ENCODE assay signal across 9 mouse cellular contexts in genomic region chr13:59834786-59835452, GRCm38 (mm10). TPM values are rescaled to one million over a fixed set of nuclear protein-coding genes. Genes with fewer than 3 reads are reported as not detected.
DNase-seq lines count a peak whose midpoint lies in the region; ATAC-seq lines count a peak whose summit lies in the region.
"Had no signal": no experiment of that assay in that cellular context is flagged by ENCODE, and none has a peak within 500 bp of the region (broad histone marks: within the 10 kb centered on the region; RNA-seq: fewer than 3 reads in every experiment).

No protein-coding gene starts in this region.

- peak; percentile 58 for DNase-seq in left cerebral cortex, adult 11 months (ENCODE audit: low spot score)
- no peak for DNase-seq in left cerebral cortex, postnatal 4 days
- DNase-seq in embryonic facial prominence, embryonic 14.5 days (ENCODE audit: low spot score): peak; percentile 38
- peak; percentile 47 to 71 for DNase-seq in left cerebral cortex, adult 18-20 months (ENCODE audit: low spot score in 2 of 2)
- no peak for DNase-seq in cerebellum, adult 11 months
- no peak for DNase-seq in ovary, postnatal 10 days (ENCODE audit: low spot score)

- H3K9me3 ChIP-seq in embryonic facial prominence, embryonic 14.5 days (ENCODE audit: control insufficient read depth, low read length): no peaks in the 10 kb centered on the region

- H3K27me3 ChIP-seq in embryonic facial prominence, embryonic 14.5 days (replicated peaks; ENCODE audit: control insufficient read depth, insufficient read depth, low read length): no peaks in the 10 kb centered on the region

- no peaks in the 10 kb centered on the region for H3K4me1 ChIP-seq in embryonic facial prominence, embryonic 14.5 days (ENCODE audit: control insufficient read depth, insufficient read depth, low read length)

- no peak overlapping the region for H3K4me3 ChIP-seq in embryonic facial prominence, embryonic 14.5 days (ENCODE audit: low read depth, low read length)

- H3K36me3 ChIP-seq in embryonic facial prominence, embryonic 14.5 days (ENCODE audit: control insufficient read depth, insufficient read depth, low read length): no peaks in the 10 kb centered on the region

- intact Hi-C loops in left cerebral cortex, postnatal 4 days (cut with DNase I): no loop called here

- H3K27ac ChIP-seq in embryonic facial prominence, embryonic 14.5 days (replicated peaks; ENCODE audit: low read depth, low read length): 0 out of 2 replicates have a peak overlapping the region, but pooled peaks have one; percentile 21

- H3K4me2 ChIP-seq in embryonic facial prominence, embryonic 14.5 days (ENCODE audit: low read depth, low read length): no peak overlapping the region

- 44% methylated on average over 4 of the region's 4 CpGs for WGBS in embryonic facial prominence, embryonic 14.5 days

- H3K9ac ChIP-seq in embryonic facial prominence, embryonic 14.5 days (ENCODE audit: low read depth, low read length): no peak overlapping the region

- ATAC-seq in embryonic facial prominence, embryonic 14.5 days (ENCODE audit: low read depth): peak; percentile 36; the same call in 1 of the 2 replicates
- peak; percentile 67 for ATAC-seq in megakaryocyte progenitor cell, adult 5-6 weeks (replicated peaks; ENCODE audit: poor library complexity)
- ATAC-seq in CD4-positive, CD25-positive, alpha-beta regulatory T cell, adult 4 months: no peak

RNA-seq across cellular contexts. Expression of gene Tut7, which starts 12.0 kb away (rescaled TPM):
- total RNA-seq in left cerebral cortex, postnatal 4 days (2021): 10 to 100 TPM; 66.2 to 70.8 TPM
- 41.6 and 43.5 TPM in 2 replicates for polyA plus RNA-seq in embryonic facial prominence, embryonic 14.5 days (2014; fragmentation: Nextera tagmentation; extraction: Ambion mirVana)
- 10 to 100 TPM; 53.5 to 60.4 TPM for total RNA-seq in left cerebral cortex, adult 18-20 months (2021)
- total RNA-seq in megakaryocyte progenitor cell, adult 5-6 weeks (2015): 55.9 and 65.0 TPM in 2 replicates
- total RNA-seq in megakaryocyte progenitor cell, adult 5-6 weeks (2017): 73.9 and 127 TPM in 2 replicates
- polyA plus RNA-seq in CD4-positive, CD25-positive, alpha-beta regulatory T cell, adult 4 months (2017; shearing (Covaris generic)): 10 to 100 TPM; 71.4 to 71.8 TPM

RNA-seq across cellular contexts. Expression of gene Gm49354, which starts 52.9 kb away (rescaled TPM):
- total RNA-seq in left cerebral cortex, postnatal 4 days (2021): not detected
- polyA plus RNA-seq in embryonic facial prominence, embryonic 14.5 days (2014; fragmentation: Nextera tagmentation; extraction: Ambion mirVana): not detected in 2 replicates
- total RNA-seq in left cerebral cortex, adult 18-20 months (2021): not detected
- not detected in 2 replicates for total RNA-seq in megakaryocyte progenitor cell, adult 5-6 weeks (2015)
- total RNA-seq in megakaryocyte progenitor cell, adult 5-6 weeks (2017): not detected in 2 replicates
- polyA plus RNA-seq in CD4-positive, CD25-positive, alpha-beta regulatory T cell, adult 4 months (2017; shearing (Covaris generic)): not detected
- total RNA-seq: liver, adult 2 months had no signal
- polyA plus RNA-seq: liver, adult 2 months had no signal

Comparison
In these comparisons a context has a peak if more than half of its experiments do, and no peak if none do; other contexts are left out.
1. DNase-seq: peak in left cerebral cortex, adult 11 months (single experiment), embryonic facial prominence, embryonic 14.5 days (single experiment) and left cerebral cortex, adult 18-20 months (2 of 2); none in left cerebral cortex, postnatal 4 days (single experiment), cerebellum, adult 11 months (single experiment) and ovary, postnatal 10 days (single experiment).